Mouse (Mus musculus) cerebellum, adult 2 months (tissue): ENCODE measurements at regions not wholly inside any gene's neighbourhood (a gene's known extent, or its start where the extent isn't known, plus 50 kb on each side); places are given as distances from the start of the nearest gene placed in this dataset.

Experiments used
- CTCF ChIP-seq: fragments of 200-500 bp; IDR thresholded peaks from 2 replicates; pipeline ENCODE4 v1.5.1; 2011; ENCODE audit warnings: low read depth, mild to moderate bottlenecking, control low read depth, low read length, moderate library complexity, borderline replicate concordance; ENCODE audit not compliant: insufficient read depth
- POLR2A ChIP-seq: fragments of 200-500 bp; IDR thresholded peaks from 2 replicates; pipeline ENCODE4 v1.6.1; 2011; ENCODE audit warnings: low read length, control low read depth, borderline replicate concordance; ENCODE audit not compliant: insufficient read depth

DNA sequence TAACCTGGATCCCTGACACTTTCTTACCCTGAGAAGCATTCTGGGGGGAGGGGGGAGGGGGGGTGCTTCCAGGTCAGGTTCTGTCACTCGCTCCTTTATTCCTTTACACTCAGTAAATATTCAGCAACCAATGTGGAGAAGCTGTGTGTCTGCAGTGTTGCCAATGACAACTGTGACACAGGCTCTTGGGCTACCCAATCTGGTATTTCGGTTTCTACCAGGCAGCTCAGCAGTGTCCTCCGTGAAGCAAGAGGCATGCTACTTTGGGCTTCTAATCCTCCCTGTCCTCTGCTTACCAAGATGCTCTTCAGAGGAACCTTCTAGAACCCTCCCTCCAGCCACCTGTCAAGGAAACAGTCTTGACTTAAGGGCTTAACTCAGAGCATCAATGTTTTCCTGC, 290.7 kb downstream of the Emp1 start:
- TF ChIP-seq POLR2A (no peak), CTCF (no peak)
